Mouse (Mus musculus): ENCODE data around the gene Neu1. TPM values are rescaled to one million over a fixed set of nuclear protein-coding genes. Genes with fewer than 3 reads are reported as not detected.
"Not testable (repeated sequence)": the region's sequence is repeated elsewhere in the genome, so short reads cannot be mapped to it uniquely, and the experiment has no call there.

Neu1 gene
- polyA plus RNA-seq (2017; shearing (Covaris generic)), result 10 to 100 TPM; 32.5 to 40.6 TPM

DNA sequence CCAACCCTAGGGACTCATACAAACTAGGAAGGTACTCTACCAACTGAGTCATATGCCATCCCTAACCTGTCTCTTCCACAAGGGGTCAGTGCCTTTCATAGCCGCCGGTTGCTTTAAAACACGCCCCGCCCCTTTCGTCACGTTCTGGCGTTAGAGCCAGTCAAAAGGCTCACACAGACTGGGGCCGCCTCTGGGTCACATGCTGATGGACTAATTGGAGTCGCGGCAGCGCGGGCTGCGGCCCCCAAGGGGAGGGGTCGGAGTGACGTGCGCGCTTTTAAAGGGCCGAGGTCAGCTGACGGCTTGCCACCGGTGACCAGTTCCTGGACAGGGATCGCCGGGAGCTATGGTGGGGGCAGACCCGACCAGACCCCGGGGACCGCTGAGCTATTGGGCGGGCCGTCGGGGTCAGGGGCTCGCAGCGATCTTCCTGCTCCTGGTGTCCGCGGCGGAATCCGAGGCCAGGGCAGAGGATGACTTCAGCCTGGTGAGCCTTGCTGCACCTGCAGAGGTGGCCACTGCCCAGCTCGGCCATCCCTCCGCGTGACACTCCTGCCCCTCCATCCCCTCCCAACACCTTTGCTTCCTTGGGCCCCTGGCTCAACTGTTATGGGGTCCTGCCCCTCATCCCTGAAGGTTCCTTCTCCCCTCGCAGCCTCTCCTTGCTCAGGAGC lies at the start of gene Neu1:
TSS of gene Neu1 (plus strand) at position 193 of the 674 bp plus-strand sequence.
- ATAC-seq, result peak; percentile 98

DNA sequence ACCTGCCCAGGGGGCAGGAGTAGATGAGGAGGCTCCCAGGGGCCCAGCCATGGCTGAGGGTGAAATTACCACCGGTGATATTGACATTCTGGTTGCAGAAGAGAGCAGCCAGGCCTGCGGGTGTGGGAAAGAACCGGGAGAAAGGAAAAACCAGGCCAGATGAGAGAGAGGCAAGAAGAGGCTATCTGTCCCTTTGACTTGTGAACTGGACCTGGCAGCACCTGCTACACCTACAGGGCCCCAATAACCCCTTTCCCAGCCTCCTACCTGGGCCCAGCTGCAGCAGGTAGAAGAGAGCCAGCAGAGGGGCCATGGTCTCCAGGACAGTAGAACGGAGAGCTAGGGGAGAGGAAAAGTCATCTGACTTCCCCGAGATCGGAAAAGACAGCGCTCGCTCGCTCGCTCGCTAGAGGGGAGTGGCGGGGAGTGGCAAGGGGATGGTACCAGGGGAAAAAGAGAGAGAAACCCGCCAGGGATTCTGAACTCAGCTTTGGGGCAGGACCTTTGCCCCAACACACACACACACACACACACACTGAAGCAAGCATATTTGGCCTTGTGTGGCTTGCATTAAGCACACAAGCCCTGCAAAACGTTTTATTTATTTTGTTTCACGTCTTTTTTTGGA lies 49.3 kb upstream of the Neu1 start, which contains the start of gene Gm20547:
TSS of gene Gm20547 (minus strand) at position 360 of the 628 bp plus-strand sequence.
- no peak for ATAC-seq

DNA sequence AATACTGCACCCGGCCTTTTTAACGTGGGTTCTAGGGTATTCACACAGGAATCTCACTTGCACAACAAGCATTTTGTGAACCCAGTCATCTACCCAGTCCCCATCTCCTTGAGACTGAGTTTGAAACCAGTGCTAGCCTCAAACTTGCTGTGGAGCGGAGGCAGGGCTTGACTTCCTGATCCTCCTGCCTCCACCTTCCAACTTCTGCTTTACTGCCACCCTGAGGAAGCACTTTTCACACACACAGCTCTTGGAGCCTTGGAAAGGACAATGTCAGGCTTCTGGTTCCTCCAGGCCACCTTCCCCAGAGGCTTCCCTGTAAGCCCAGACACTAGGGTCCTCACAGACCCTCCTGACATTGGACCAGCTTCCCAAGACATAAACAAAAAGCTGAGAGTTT lies 47.7 kb upstream of the Neu1 start:
- no peak for ATAC-seq

DNA sequence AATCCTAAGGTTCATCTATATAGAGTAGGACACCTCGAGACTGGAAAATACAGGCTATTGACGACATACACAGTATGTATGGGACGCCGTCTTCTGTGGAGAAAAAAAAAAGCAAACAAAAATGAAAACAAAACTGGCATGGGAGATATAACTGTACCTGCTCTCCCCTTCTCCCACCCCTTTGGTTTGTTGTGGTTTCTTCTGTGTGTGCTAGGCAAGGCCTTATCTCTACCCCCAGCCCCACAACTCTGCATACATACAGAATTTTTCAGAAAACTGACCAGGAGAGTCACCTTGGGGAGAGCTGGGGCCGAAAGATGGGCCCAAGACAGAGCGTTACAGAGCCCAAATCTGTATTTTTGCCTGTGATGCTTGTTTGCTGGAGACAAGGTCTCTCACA lies 46.3 kb upstream of the Neu1 start:
- ATAC-seq, result no peak

DNA sequence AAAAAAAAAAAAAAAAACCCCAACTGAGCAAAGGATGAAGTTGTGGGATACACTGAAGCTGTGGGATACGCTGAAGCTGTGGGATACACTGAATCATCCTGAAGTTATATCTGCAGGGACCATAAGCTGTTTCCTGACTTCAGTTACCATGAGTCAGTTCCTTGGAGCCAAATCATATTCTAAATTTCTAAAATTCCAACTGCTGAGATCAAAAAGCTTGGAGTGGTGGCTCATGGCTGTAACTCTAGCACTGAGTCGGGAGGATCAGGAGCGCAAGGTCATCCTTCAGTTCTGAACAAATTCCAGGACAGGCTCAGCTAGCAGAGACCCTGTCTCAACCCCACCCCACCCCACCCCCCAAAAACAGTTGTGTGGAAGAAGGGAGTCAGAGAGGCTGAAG lies 45.4 kb upstream of the Neu1 start:
- ATAC-seq, result no peak

DNA sequence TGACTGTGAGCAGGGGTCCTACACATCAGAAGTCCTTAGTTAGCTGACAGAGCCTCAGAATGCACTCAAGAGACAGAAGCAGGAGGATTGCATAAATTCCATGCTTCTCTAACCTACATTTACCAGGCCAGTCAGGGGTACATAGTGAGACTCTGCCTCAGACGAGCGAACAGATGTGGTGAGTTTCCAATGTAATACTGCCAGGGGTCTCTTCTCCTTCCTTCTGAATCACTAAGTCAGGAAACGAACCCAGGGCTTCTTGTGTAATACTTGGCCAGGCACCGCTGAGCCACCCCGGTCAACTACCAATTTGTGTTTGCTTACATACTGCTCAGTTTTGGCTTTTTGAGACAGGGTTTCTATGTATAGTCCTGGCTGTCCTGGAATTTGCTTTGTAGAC lies 43.1 kb upstream of the Neu1 start:
- no peak for ATAC-seq

DNA sequence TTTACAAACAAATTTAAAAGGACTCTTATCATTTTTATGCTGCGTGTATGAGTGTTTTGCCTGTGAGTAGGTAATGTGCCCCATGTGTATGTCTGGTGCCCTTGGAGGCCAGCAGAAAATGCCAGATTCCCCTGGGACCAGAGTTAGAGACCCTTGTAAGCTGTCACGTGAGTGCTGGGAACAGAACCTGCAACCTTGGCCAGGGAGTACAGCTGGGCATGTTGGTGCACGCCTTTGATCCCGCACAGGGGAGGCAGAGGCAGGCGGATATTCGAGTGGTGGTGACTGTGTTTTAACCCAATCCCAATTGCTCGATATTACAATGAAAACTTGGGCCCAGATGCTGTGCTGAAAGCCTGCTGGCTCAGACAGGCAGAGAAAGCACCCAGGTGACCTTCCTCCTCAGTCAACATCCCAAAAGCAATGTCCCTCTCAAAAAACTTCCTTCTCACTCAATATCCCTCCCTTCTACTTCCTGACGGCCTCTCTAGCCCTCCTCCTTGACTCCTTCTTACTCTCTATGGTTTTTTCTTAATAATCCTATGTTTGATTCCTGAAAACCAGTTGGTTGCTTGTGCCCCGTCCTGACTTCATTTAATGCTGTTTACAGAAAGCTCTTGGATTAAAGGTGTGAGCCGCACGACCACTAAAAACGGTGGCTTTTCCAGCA lies 40.8 kb upstream of the Neu1 start:
- ATAC-seq, result no peak

DNA sequence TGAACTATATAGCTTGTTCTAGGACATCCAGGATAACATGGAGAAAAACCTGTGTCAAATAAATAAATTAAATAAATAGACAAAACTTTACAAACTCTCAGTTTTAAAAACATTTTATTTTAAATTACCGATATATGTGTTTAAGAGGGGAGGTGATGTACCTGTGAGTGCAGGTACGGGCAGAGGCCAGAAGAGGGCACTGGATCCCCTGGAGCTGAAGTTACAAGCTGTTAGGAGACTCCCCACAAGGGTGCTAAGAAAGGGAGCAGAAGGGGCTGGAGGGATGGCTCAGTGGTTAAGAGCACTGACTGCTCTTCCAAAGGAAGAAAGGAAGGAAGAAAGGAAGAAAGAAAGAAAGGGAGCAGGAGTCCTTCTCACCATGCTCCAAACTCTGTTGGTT lies 39.7 kb upstream of the Neu1 start:
- no peak for ATAC-seq

DNA sequence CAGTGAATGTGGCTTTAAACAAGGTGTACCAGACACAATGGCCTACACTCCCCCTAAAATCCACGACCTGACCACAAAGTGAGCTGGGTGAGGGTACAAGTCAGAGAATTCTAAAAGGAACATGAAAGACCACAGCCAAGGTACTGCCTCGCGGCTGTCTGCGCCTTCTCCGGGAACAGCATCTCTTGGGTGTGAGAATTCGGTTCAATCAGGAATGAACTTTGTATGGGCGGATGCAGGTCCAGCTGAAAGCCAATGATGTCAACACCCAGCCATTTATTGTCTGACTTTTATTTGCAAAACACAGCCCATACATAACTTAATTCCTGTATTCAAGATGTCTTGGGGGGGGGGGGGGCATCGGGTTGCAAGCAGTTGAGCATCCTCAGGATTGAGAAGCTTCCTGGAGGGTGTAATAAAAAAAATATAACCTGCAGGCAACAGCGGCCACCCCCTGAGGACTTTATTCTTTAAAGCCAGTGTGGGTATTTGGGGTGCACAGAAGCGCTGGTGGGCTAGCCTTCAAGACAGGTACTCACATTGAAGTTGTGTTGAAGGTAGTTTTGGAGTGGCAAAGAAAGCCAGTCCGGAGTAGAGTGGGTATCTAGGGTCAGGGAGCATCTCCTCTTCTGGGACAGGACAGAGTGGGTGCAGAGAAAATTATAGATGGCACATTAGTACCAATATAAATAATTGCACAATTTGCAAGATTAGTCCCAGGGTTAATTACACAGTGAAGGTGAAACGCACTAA lies 37.8 kb upstream of the Neu1 start:
- ATAC-seq, result no peak

DNA sequence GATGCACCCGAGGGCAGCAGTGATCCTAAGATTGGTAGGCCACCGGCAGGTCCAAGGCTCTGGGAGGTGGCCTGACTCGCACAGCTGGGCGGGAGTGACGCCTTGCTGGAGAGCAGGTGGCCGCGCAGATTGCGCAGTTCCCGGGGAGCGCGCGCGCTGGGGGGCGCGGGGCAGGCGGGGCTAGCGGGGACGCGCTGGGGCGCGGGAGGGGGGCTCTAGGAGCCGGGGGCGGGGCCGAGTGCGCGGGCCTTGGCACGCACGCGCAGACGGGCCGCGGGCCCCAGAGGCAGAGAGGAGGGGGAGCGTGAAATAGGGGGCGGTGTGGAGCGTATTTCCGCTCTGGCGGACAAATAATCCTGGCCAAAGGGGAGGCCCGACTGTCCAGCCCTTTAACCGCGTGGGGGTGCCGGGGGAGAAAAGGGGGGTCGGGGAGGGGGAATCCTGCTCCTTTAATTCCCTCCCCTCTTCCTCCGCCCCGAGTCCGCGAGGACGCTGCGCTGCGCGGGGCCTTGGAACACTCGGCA lies 36.9 kb upstream of the Neu1 start:
- peak; percentile 49 for ATAC-seq

DNA sequence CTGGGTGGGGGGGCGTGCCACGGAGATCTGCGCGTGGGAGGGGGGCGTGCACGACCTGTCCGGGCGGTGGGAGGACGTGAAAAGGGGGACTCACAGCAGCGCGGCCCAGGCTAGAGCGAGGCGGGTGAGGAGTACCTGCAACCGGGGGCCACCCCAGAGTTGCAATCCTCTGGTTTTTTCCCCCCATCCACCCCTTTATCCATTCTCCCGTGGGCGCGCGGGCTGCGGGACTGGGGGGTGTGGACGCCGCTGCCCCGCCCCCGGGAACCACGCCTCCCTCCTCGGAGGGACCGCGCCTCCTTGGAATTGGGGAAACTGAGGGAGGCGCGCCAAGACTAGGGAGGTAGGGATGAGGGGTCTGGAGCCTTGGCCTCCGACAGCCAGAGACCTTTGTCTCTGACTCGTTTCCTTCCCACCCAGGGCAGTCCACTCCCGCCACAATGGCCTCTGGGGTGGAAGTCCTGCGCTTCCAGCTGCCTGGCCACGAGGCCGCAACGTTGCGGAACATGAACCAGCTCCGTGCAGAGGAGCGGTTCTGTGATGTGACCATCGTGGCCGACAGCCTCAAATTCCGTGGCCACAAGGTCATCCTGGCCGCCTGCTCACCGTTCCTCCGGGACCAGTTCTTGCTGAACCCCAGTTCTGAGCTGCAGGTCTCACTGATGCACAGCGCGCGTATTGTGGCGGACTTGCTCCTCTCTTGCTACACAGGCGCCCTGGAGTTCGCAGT lies 36.1 kb upstream of the Neu1 start:
- no peak for ATAC-seq

DNA sequence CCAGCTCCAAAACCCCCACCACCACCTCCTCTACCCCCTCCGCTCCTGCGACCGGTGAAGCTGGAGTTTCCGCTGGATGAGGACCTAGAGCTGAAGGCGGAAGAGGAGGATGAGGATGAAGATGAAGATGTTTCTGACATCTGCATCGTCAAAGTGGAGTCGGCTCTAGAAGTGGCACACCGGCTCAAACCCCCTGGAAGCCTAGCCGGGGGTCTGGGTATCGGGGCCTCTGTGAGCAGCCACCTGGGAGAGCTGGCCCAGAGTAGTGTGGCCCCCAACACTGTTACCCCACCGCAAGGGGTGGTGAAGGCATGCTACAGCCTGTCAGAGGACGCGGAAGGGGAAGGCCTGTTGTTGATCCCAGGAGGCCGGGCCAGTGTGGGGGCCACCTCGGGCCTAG lies 35.3 kb upstream of the Neu1 start:
- ATAC-seq, result no peak

DNA sequence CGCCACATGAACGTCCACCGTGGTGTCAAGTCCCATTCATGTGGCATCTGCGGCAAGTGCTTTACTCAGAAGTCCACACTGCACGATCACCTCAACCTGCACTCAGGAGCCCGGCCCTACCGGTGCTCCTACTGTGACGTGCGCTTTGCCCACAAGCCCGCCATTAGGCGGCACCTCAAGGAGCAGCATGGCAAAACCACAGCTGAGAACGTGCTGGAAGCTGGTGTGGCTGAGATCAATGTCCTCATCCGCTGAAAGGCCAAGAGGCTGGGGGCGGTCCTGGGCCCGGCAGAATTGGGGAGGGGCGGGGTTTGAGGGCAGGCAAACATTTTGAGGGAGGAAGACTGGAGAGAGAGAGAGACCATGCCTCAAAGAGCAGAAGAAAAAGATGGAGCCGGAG lies 34.7 kb upstream of the Neu1 start:
- peak; percentile 27 for ATAC-seq

DNA sequence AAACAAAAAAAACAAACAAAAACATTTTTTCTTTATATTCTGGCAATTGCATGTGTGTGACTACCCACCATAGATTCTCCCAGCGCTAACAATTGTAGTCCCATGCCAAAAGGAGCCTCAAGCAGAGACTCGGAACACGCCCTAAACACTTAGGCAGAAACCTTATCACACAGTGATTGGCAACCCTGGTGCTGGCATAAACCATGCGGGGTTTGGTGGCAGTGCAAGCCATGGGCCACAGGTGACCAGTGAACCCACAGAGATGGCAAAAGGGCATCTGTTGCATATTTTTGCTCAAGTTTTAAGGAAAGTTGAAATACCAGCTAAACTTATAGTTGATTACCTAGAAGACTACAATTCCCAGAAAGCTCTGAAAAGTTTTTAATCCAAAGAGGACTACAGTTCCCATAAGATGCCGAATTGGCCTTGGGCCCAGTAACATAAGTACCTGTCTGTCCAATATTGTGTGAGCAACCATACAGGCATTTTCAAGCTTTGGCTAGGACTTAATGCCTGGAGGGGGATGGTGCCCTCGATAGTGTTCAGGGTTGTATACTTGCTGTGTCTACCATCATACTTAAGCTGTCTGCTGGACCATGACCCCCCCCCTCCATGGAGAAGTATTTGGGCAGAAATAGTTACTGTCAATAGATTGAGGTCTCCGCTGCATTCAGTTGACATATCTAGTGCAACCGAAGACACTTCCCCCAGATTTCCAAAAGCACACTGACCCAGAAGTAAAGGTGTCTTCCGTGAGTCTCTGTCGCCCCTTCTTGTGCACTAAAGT lies 33.5 kb upstream of the Neu1 start:
- no peak for ATAC-seq

DNA sequence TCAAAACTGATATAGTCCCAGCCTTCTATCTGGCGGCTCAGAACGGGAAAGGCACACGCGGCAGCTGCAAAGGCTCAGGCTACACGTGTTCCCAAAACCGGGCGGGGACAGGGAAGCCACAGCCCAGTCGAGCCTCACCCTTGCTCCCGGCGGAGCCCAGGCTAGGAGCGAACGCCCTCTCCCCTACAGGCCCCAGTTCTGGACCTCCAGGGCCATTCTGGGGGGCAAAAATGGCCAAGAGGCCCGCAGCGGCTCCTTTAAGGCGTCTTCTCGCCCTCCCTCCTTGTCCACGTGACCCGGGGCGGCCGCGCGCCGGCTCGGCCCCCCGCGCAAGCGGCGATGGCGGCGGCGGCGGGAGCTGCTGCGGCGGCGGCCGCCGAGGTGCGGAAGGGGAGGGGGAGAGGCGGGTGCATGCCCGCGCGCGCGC lies 32.9 kb upstream of the Neu1 start, which contains the start of the genes C2 and Ehmt2:
TSS of gene C2 (minus strand) at position 106 of the 427 bp plus-strand sequence.
TSS of gene Ehmt2 (plus strand) at position 310 of the 427 bp plus-strand sequence.
- ATAC-seq, result peak; percentile 66

DNA sequence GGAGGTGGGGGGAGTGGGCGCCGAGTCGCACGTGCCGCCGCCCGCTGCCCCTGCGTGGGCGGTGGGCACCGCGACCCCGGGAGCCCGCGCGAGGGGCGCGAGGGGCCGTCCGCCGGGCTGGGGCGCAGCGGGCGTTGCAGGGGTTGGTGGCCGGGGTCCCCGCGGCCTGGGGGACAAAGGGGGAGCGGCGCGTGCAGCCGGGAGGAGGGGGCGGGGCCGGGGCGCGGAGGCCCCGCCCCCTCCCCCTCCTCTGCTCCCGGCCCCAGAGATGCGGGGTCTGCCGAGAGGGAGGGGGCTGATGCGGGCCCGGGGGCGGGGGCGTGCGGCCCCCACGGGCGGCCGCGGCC lies 32.4 kb upstream of the Neu1 start:
- no peak for ATAC-seq

DNA sequence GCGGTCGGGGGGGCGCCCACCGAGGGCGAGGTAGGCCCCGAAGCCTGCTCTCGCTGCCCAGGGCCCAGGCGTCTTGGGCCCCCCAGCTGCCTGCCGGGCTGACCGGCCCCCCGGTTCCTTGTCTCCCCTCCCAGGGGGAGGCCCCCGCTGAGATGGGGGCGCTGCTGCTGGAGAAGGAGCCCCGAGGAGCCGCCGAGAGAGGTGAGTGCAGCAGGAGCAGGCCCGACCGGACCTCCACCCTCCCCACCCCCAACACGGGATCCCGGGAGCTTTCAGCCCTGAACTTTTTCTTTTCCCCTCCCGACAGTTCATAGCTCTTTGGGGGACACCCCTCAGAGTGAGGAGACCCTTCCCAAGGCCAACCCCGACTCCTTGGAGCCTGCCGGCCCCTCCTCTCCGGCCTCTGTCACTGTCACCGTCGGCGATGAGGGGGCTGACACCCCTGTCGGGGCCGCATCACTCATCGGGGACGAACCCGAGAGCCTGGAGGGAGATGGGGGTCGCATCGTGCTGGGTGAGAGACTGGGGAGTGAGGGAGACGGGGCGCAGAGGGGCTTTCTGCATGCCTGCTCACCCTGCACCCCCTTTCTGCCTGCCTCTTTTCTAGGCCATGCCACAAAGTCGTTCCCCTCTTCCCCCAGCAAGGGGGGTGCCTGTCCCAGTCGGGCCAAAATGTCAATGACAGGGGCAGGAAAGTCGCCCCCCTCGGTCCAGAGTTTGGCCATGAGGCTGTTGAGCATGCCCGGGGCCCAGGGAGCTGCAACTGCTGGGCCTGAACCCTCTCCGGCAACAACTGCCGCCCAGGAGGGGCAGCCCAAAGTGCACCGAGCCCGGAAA lies 31.8 kb upstream of the Neu1 start:
- peak; percentile 19 for ATAC-seq

DNA sequence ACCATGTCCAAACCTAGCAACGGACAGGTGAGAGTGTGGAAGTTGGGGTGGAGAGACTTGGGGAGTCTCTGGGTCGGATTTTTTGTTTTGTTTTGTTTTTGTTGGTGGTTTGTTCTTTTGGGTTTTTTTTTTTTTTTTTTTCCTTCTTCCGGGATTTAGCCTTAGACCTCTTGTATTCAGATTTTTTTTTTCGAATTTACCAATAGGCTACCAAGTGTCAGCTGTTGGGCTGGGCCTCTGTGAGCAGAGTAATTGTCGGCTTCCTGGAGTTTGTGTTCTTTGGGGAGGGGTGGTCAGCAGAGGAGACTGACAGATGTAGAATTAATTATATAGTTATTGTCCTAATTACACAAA lies 31.2 kb upstream of the Neu1 start:
- ATAC-seq, result peak; percentile 50

DNA sequence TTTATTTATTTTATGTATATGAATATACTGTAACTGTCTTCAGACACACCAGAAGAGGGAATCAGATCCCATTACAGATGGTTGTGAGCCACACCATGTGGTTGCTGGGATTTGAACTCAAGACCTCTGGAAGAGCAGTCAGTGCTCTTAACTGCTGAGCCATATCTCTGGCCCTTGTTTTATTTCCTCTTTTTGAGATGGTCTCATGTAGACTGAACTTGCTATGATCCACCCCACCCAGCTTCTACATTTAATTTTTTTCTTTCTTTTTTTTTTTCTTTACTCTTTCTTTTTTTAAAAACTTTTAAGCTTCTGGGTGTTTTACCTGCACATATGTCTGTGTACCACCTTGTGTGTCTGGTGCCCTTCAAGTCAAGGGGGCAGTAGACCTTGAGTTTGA lies 30.2 kb upstream of the Neu1 start:
- not testable (repeated sequence) for ATAC-seq

DNA sequence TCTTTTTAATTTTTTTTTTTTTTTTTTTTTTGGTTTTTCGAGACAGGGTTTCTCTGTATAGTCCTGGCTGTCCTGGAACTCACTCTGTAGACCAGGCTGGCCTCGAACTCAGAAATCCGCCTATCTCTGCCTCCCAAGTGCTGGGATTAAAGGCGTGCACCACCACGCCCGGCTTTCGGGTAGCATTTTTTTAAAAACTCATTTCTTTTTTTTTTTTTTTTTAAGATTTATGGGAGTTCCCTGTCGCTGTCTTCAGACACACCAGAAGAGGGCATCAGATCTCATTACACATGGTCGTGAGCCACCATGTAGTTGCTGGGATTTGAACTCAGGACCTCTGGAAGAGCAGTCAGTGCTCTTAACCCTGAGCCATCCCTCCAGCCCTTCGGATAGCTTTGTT lies 29.1 kb upstream of the Neu1 start:
- ATAC-seq, result not testable (repeated sequence)

All from CD4-positive, CD25-positive, alpha-beta regulatory T cell, adult 4 months (primary cell).